Mouse (Mus musculus) heart, postnatal 0 days (tissue): Measurements from ENCODE around the gene Gp2.

Experiments used
- CTCF ChIP-seq: IDR thresholded peaks from 2 replicates; pipeline ENCODE4 v1.5.1; 2016; ENCODE audit warnings: antibody characterized with exemption, control low read depth, low read depth
- EP300 ChIP-seq: IDR thresholded peaks from 2 replicates; pipeline ENCODE4 v1.6.1; 2016; ENCODE audit warnings: antibody characterized with exemption, low read depth

GRCm38 (mm10) chr7:119490041-119490780 lies 31.1 kb upstream of the Gp2 start:
- TF ChIP-seq CTCF, result no peak
- no peak for TF ChIP-seq EP300
